Mouse (Mus musculus) heart, embryonic 14.5 days (tissue): ENCODE results near the gene Ago3. TPM values are rescaled to one million over a fixed set of nuclear protein-coding genes. Genes with fewer than 3 reads are reported as not detected.
A peak's percentile ranks its signal among the peaks of the same experiment; 100 is the strongest.

Experiments
- ATAC-seq: fragments of 200-750 bp; cut with Nextera tagmentation; 2 replicates; pipeline ENCODE4 v1.8.0; 2017; ENCODE audit warnings: low read depth, moderate TSS enrichment; ENCODE audit not compliant: insufficient number of reproducible peaks, insufficient read depth, low FRiP score
- H3K27ac ChIP-seq, 2 experiments: fragments of 200-500 bp in 1 of 2; fragments of 300-500 bp in 1 of 2; sonication (generic) in 1 of 2; replicated peaks in 1 of 2; 2 replicates each; pipeline ENCODE4 v1.5.1; 2012 to 2014; ENCODE audit warnings: low read depth in 2 of 2, low read length in 2 of 2, control low read depth in 1 of 2, mild to moderate bottlenecking in 1 of 2, mixed read lengths in 1 of 2; ENCODE audit not compliant: control insufficient read depth in 1 of 2, insufficient read depth in 1 of 2
- H3K27me3 ChIP-seq: fragments of 300-500 bp; sonication (generic); 2 replicates; pipeline ENCODE4 v1.6.1; 2014; ENCODE audit warnings: mild to moderate bottlenecking, low read length, control low read depth; ENCODE audit not compliant: control insufficient read depth, insufficient read depth
- H3K36me3 ChIP-seq: fragments of 300-500 bp; sonication (generic); 2 replicates; pipeline ENCODE4 v1.6.1; 2014; ENCODE audit warnings: mild to moderate bottlenecking, control low read depth, low read length, mixed read lengths; ENCODE audit not compliant: control insufficient read depth, insufficient read depth
- H3K4me1 ChIP-seq, 2 experiments: fragments of 200-500 bp in 1 of 2; fragments of 300-500 bp in 1 of 2; sonication (generic) in 1 of 2; 2 replicates each; pipeline ENCODE4 v1.6.1; 2012 to 2014; ENCODE audit warnings: low read length in 2 of 2, control low read depth in 1 of 2, mixed read lengths in 1 of 2; ENCODE audit not compliant: control insufficient read depth in 2 of 2, insufficient read depth in 2 of 2
- H3K4me2 ChIP-seq: fragments of 300-500 bp; sonication (generic); 2 replicates; pipeline ENCODE4 v1.6.1; 2014; ENCODE audit warnings: mild to moderate bottlenecking, low read length
- H3K4me3 ChIP-seq, 2 experiments: fragments of 200-500 bp in 1 of 2; fragments of 300-500 bp in 1 of 2; sonication (generic) in 1 of 2; 2 replicates each; pipeline ENCODE4 v1.5.1; 2012 to 2014; ENCODE audit warnings: low read length in 2 of 2, mild to moderate bottlenecking in 2 of 2, control low read depth in 1 of 2, low read depth in 1 of 2, moderate library complexity in 1 of 2; ENCODE audit not compliant: control insufficient read depth in 1 of 2, insufficient read depth in 1 of 2
- H3K9ac ChIP-seq: fragments of 300-500 bp; sonication (generic); 2 replicates; pipeline ENCODE4 v1.6.1; 2014; ENCODE audit warnings: mild to moderate bottlenecking, low read length
- H3K9me3 ChIP-seq: fragments of 300-500 bp; sonication (generic); 2 replicates; pipeline ENCODE4 v1.6.1; 2016; ENCODE audit warnings: low read length, control low read depth; ENCODE audit not compliant: control insufficient read depth
- WGBS: fragments of 180-500 bp; shearing (Covaris S2); extraction: QIAGEN DNeasy Blood & Tissue Kit; methylation state at CpG from one replicate; pipeline ENCODE4 v1.1.7; 2014; 5-methylcytosine and 5-hydroxymethylcytosine counted together
- polyA plus RNA-seq: library from polyadenylated mRNA; unstranded; fragments of >200 nt; fragmentation: Nextera tagmentation; extraction: Ambion mirVana; gene quantifications from 2 replicates; pipeline ENCODE4 v1.2.1, GENCODE M21; 2014

Gene Ago3
- polyA plus RNA-seq, result 11.1 and 12.0 TPM in 2 replicates

DNA sequence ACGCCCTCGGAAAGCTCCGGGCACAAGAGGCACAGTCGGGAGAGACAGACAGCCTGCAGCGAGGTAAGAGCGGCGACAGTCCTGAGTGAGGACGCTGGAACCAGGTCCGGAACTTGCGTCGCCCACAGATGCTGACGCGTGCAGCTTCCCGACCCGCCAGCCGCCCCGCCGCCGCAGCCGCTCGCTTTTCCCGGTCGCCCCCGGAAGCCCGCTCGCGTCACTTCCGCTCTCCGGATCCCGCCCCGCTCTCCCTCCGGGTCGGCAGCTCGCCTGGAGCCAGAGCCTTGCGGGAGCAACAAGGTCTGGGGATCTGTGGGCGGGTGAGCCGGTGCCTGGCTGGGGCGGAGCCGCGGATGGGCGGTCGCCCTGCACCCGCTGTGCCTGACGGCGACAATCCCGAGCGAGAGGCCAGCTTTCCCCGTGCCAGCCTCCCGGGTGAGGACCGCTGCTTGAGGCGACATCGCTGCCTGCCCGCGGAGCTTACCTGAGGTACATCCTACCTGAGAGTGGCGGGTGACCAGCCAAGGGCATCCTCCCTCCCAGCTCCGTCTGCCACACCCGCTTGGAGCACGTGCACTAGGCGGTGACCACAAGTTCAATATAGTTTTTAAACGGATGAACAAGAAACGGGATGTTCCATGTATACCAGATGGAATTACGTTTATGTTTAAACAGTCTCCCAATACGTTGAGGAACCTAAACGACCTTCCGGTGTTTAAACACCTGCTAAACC lies at the start of gene Ago3:
Gene Ago3, minus strand, starts transcription at position 210 of the 733 bp plus-strand sequence.
- ATAC-seq, result peak; percentile 95
- under 1% methylated on average over 62 of the region's 65 CpGs for WGBS

DNA sequence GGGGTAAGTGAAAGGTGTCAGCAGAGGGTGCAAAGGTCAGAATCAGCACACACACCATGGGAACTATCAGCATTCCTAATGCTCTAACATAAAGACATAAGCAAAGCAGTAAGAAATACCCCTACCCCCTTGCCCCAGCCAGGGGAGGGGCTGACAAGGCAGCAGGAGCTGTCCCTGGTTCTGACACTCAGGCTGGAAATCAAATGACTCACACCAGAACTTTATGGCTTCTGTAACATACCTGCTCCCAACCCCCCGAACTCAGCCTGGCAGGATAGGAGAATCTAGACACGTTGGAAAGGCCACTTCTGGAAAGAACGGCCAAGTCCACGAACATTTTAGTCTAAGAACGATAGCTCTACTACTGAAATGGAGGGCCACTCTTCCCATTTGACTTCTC lies 43.7 kb upstream of the Ago3 start:
- H3K27ac ChIP-seq, result no peak overlapping the region
- no peak for ATAC-seq
- no peak overlapping the region for H3K4me2 ChIP-seq
- peaks cover 0 to 2% of the 10 kb centered on the region in 2 experiments; a peak in 2 of 4 replicates for H3K4me1 ChIP-seq
- H3K36me3 ChIP-seq, result no peaks in the 10 kb centered on the region
- H3K4me3 ChIP-seq, result no peak overlapping the region
- H3K27me3 ChIP-seq, result no peaks in the 10 kb centered on the region
- H3K9me3 ChIP-seq, result no peaks in the 10 kb centered on the region
- 40% methylated on average over 5 of the region's 5 CpGs for WGBS
- H3K9ac ChIP-seq, result no peak overlapping the region

More for the DNA sequence above, at the start of gene Ago3:
- H3K36me3 ChIP-seq, result no peaks in the 10 kb centered on the region
- H3K27me3 ChIP-seq, result no peaks in the 10 kb centered on the region
- H3K27ac ChIP-seq, result peak within 1 kb of the TSS; percentile 65 to 90
- peak within 1 kb of the TSS; percentile 80 for H3K9ac ChIP-seq
- H3K4me1 ChIP-seq, result no peaks in the 10 kb centered on the region
- H3K4me2 ChIP-seq, result peak within 1 kb of the TSS; percentile 95
- H3K9me3 ChIP-seq, result no peaks in the 10 kb centered on the region
- H3K4me3 ChIP-seq, result peak within 1 kb of the TSS; percentile 63 to 67

- Histone ChIP-seq H3K27me3 (no peaks in the 10 kb centered on the region), H3K9me3 (no peaks in the 10 kb centered on the region), H3K36me3 (no peaks in the 10 kb centered on the region), H3K4me2 (no peak overlapping the region; the same call in 1 of the 2 replicates), H3K4me1 (peaks cover 19 to 20% of the 10 kb centered on the region in 2 experiments), H3K4me3 (no peak overlapping the region), H3K27ac (no peak overlapping the region), H3K9ac (no peak overlapping the region)
- 50% methylated on average over 1 of the region's 1 CpGs for WGBS
- no peak for ATAC-seq
These were observed 40.0 kb upstream of the Ago3 start for GRCm38 (mm10) chr4:126469334-126469733.

DNA sequence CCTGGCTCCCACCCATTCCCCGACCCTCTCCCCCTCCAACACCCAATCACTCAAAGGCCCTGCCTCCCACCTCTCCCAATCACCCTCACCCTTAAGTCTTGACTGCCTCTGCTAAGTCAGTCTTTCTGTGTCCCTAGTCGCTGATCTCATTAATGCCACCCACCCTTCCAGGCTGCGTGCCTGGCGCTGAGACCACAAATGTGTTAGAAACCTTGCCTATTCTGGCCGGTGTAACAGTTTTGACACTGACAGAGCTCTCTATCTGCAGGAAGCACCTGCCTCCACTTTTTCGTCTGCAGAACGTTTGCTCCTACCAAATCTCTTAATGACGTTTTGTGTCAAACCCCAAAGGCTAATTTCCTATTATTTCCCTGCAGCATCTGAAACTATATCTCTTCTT lies 39.6 kb upstream of the Ago3 start:
- Histone ChIP-seq H3K9ac (peak overlapping the region; percentile 91; the same call in 1 of the 2 replicates), H3K4me3 (peak overlapping the region; percentile 81 to 92; a peak in 3 of 4 replicates), H3K27ac (peak overlapping the region in 1 of 2 experiments; percentile 12; a peak in 1 of 4 replicates), H3K4me1 (peaks cover 20 to 21% of the 10 kb centered on the region in 2 experiments), H3K27me3 (no peaks in the 10 kb centered on the region), H3K36me3 (no peaks in the 10 kb centered on the region), H3K9me3 (no peaks in the 10 kb centered on the region), H3K4me2 (peak overlapping the region; percentile 81)
- 4% methylated on average over 8 of the region's 8 CpGs for WGBS
- no peak for ATAC-seq

GRCm38 (mm10) chr4:126468285-126468901 lies 39.0 kb upstream of the Ago3 start, which contains the start of gene Ago1:
Gene Ago1, minus strand, starts transcription at chr4:126468583.
- Histone ChIP-seq H3K27ac (peak within 1 kb of the TSS; percentile 37 to 74), H3K4me2 (peak within 1 kb of the TSS; percentile 81), H3K9ac (peak within 1 kb of the TSS; percentile 91), H3K4me3 (peak within 1 kb of the TSS; percentile 81 to 92), H3K9me3 (no peaks in the 10 kb centered on the region), H3K36me3 (no peaks in the 10 kb centered on the region), H3K27me3 (no peaks in the 10 kb centered on the region), H3K4me1 (peaks cover 20 to 21% of the 10 kb centered on the region in 2 experiments)
- WGBS, result under 1% methylated on average over 47 of the region's 55 CpGs
- ATAC-seq, result peak; percentile 87

GRCm38 (mm10) chr4:126467721-126468284 lies 38.4 kb upstream of the Ago3 start:
- H3K27ac ChIP-seq, result peak overlapping the region; percentile 37 to 74; a peak in 3 of 4 replicates
- H3K36me3 ChIP-seq, result no peaks in the 10 kb centered on the region
- H3K4me1 ChIP-seq, result peaks cover 20 to 21% of the 10 kb centered on the region in 2 experiments
- H3K4me2 ChIP-seq, result peak overlapping the region; percentile 81
- peak overlapping the region; percentile 81 to 92 for H3K4me3 ChIP-seq
- under 1% methylated on average over 23 of the region's 25 CpGs for WGBS
- no peaks in the 10 kb centered on the region for H3K27me3 ChIP-seq
- peak overlapping the region; percentile 91 for H3K9ac ChIP-seq
- no peaks in the 10 kb centered on the region for H3K9me3 ChIP-seq
- ATAC-seq, result peak; percentile 69

GRCm38 (mm10) chr4:126466251-126466750 lies 36.9 kb upstream of the Ago3 start:
- Histone ChIP-seq H3K4me1 (peaks cover 23 to 24% of the 10 kb centered on the region in 2 experiments), H3K36me3 (no peaks in the 10 kb centered on the region), H3K9ac (peak overlapping the region; percentile 25; the same call in 1 of the 2 replicates), H3K27ac (peak overlapping the region in 1 of 2 experiments; percentile 5; a peak in 1 of 4 replicates), H3K4me2 (peak overlapping the region; percentile 23), H3K27me3 (no peaks in the 10 kb centered on the region), H3K9me3 (no peaks in the 10 kb centered on the region), H3K4me3 (no peak overlapping the region)
- ATAC-seq, result no peak
- 34% methylated on average over 8 of the region's 8 CpGs for WGBS
